Mouse (Mus musculus) liver, embryonic 14.5 days (tissue): ENCODE measurements around the gene Fosb.

Source experiments
- CTCF ChIP-seq: IDR thresholded peaks from 2 replicates; pipeline ENCODE4 v1.5.1; 2016; ENCODE audit warnings: antibody characterized with exemption, low read depth, control low read depth
- EP300 ChIP-seq: IDR thresholded peaks from 2 replicates; pipeline ENCODE4 v1.6.1; 2016; ENCODE audit warnings: antibody characterized with exemption, low read depth

- no peak for TF ChIP-seq CTCF
- no peak for TF ChIP-seq EP300
Observed at GRCm38 (mm10) chr7:19282385-19282784, 27.5 kb downstream of the Fosb start, which contains the start of gene Rtn2.
